Mouse (Mus musculus) ZHBTc4 (cell line): ENCODE data around the gene Camk2g.

ENCODE experiments used
- DNase-seq: peaks from one replicate; pipeline ENCODE4 v3.0.0-alpha.2; 2011; ENCODE audit warnings: low read depth, low spot score

The Camk2g gene

GRCm38 (mm10) chr14:20793758-20794531 lies at the start of gene Camk2g:
TSS of gene Camk2g (minus strand) at chr14:20794088.
- peak; percentile 91 for DNase-seq

DNA sequence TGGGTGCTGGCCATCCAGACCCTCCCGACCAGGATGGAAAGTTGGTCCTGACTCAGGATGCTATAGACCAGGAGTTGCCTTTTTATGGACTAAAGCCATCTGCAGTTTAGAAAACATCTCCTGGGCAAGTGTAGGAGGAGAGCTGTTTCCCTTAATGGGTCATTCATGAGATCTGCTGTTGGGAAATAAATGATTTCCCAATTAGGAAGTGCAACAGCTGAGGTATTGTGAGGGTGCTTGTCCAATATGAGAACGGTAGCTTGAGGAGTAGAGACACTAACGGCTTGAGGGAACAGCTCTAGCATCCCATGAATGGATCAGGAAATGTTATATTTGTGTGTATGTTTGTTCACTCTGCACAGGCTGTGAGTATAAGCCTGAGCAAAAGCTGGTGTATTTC lies 48.7 kb upstream of the Camk2g start:
- DNase-seq, result no peak

- no peak for DNase-seq
These were observed 47.6 kb upstream of the Camk2g start for GRCm38 (mm10) chr14:20841526-20841925.

DNA sequence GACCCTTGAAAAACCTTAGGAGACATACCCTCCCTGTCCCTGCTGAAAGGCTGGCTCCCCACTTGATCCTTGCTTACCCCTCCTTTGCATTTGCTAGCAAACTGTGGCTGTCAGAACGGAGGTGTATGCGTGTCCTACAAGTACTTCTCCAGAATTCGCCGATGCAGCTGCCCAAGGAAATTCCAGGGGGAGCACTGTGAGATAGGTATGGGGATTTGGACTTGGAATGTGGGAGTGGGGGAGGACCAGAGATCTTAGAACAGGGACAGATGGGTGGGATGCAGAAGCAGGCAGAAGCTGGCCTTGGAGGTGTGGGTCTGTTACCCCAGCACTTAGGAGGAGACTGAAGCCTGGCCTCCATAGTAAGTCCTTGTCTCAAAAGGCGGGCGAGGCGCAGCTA lies 43.8 kb upstream of the Camk2g start:
- no peak for DNase-seq

- DNase-seq, result no peak
These were observed 43.1 kb upstream of the Camk2g start for GRCm38 (mm10) chr14:20836905-20837376.

GRCm38 (mm10) chr14:20836171-20836904 lies 42.5 kb upstream of the Camk2g start, which contains the start of gene Plau:
TSS of gene Plau (plus strand) at chr14:20836660.
- peak; percentile 71 for DNase-seq

GRCm38 (mm10) chr14:20834136-20834535 lies 40.2 kb upstream of the Camk2g start:
- DNase-seq, result no peak

DNA sequence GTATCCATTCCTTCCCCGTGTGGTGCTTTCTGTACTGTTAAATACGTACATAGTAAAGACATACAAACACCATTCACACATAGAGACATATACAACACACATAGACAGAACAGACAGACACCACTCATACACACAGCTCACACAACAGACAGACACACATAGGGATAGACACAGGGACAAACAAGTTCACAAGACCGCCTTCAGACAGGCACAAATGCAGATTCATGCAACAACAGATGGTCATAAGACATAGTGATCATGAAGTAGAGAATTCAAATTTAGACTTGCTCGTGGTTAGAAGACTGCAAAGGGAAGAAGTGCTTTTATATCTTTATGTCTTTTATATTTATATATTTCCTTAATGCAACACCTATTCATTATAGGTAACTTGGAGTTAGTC lies 39.6 kb upstream of the Camk2g start:
- no peak for DNase-seq

DNA sequence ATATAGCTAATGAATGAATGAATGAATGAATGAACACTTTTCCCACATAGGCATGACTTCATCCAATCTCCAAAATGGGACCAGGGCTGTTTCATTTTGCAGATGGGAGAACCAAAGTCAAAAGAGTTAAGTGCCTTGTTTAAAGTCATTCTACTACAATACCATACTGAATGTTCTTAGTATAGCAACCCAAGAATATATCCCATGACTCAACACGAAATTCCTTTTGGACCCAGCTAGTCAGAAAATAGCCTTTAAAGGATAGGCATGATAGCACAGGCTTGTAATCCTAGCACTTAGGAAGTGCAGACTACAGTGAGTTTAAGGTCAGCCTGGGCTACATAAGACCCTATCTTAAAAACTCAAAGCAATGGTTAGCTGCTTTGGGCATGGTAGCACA lies 38.0 kb upstream of the Camk2g start:
- DNase-seq, result no peak

- DNase-seq, result no peak
These were observed 37.4 kb upstream of the Camk2g start for GRCm38 (mm10) chr14:20831141-20831910.

DNA sequence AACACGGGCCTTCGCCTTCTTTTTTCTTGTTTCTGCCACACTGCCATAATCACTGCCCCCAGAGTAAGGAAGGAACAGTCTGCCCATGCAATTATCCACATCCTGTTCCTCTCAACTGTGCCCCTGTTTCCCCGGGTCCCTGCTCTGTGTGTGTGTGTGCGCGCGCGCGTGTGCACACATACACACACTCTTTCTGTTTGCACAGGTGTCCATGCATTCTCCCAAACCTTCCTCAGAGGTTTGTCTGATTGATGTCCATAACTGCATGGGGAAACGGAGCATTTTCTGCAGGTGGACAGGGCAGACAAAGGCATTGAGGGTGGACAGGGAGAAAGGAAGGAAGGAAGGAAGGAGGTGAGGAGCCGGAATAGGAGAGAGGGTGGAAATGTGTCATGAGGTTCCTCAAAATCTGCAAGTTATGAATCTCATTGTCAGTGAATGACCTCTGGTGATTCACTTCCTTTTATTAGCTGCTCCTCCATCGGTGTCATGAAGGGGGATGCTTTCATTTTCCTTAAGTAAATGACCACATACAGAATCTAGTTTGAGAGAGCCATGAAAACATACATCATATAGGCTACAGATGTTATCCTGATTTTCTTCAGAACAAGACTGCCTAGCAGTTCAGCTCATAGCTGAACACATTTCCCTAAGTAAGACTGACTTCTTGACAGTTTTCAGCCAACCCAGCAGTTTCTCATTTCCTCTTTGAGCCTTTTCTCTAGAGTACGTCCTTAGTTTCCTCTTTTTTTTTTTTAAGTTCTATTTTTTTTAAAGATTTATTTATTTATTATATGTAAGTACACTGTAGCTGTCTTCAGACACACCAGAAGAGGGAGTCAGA lies 35.9 kb upstream of the Camk2g start:
- no peak for DNase-seq

DNA sequence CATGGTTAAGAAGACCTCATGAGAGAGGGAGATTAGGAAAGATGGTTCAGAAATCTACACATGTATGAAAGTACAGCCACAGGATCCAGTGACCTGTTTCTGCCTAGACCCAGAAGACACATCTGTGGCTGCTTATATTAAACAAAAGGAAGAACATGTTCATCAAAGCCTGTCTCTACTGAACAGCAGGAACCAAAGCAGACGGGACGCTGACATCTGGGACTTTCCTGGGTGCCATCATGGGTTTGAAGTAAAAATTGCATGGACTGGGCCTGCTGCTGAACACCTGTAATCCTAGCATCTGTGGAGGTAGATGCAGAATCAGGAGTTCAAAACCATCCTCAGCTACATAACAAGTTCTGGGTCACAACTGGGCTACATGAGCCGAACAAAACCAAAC lies 34.6 kb upstream of the Camk2g start:
- no peak for DNase-seq

DNA sequence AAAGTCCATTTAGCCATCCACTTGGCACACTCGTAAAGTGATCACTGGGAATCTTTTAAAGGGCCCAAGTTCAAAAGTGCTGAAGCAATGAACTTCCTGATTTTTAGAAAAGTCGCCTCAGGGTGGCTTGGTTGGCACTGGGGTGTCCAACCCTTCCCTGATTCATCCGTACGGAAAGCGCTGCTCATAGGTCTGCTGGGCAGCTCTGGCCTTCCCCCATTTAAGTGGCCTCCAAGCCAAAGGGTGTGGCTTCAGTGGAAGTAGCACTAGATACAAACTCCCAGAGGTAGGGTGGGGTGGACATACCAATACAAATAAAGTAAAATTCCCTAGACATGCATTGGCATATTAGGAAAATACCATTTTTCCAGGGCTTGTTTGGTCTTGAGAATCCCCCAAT lies 33.6 kb upstream of the Camk2g start:
- no peak for DNase-seq

DNA sequence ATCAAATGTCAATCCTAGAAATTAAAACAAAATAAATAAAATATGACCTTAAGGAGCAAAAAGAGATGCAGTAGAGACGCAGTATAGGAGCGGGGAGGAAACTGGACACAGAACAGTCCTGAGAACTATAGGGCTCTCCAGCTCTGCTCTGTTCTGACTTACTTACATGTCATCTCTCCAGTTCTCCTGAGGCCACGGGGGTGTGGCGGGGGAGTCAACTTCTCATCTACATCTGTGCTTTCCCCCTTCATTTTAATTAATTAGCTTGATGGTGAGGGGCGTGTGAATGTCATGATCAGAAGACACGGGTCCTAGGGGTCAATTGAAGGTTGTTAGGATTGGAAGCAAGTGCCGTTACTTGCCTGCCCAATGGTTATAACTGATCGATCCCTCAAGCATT lies 33.2 kb upstream of the Camk2g start:
- DNase-seq, result no peak

- DNase-seq, result no peak
These were observed 31.6 kb upstream of the Camk2g start for GRCm38 (mm10) chr14:20825516-20825915.

GRCm38 (mm10) chr14:20824517-20824916 lies 30.6 kb upstream of the Camk2g start:
- no peak for DNase-seq

GRCm38 (mm10) chr14:20815448-20815847 lies 21.6 kb upstream of the Camk2g start:
- no peak for DNase-seq

- DNase-seq, result peak; percentile 29
These were observed 18.0 kb upstream of the Camk2g start for GRCm38 (mm10) chr14:20811779-20812406.

DNA sequence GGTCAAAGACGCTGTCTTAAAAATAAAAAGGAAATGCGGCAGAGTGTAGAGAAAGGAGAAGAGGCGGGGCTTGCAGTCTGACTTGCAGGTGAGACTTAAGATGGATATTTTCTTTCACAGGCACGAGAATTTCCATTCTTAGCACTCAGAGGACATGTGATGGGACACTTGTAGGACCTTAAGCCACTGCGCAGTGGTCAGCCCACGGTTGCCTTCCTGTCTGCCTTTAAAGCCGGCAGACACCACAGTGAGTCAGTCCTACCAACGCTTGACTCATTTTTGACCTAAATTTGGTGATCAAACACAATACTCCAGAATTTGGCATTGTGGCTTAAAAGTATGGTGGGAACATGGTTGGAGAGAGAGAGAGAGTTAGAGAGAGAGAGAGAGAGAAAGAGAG lies 17.3 kb upstream of the Camk2g start:
- no peak for DNase-seq

DNA sequence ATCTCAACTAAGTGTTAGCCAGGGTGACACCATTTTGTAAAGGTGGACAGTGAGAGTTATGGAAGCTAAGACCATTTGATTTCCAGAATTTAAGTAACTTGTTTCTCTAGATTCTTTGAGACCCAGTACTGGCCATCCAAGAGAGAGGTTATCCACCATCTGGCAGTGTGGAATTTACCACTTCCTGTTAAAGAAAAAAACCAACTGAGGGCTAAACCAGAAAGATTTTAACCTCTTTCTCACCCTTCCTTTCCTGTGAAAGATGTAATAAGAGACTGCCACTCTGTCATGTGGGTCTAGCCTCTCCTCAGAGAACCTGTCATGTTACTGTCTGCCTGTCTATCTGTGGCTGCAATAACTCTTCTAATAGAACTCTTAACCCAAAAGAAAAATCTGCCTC lies 15.9 kb upstream of the Camk2g start:
- no peak for DNase-seq

DNA sequence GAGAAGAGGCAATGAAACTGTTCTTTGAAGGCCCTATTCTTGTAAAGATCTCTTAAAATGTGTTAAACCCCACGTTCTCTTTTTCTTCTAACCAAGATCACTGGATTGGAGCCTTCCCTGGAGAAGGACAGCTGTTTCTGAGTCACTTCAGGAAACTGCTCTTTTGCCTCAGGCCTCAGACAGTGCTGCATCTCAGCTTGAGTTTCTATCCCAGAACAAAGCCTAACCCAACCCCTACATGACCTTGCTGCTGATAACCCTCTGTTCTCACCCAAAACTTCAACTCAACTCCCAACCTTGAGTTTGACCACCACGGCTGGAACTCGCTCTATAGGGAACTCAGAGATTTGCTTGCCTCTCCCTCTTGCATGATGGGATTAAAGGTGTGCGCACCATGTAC lies 15.5 kb upstream of the Camk2g start:
- DNase-seq, result peak; percentile 47
